Mouse (Mus musculus): ENCODE measurements at regions not wholly inside any gene's neighbourhood (a gene's known extent, or its start where the extent isn't known, plus 50 kb on each side); places are given as distances from the start of the nearest gene placed in this dataset.

DNA sequence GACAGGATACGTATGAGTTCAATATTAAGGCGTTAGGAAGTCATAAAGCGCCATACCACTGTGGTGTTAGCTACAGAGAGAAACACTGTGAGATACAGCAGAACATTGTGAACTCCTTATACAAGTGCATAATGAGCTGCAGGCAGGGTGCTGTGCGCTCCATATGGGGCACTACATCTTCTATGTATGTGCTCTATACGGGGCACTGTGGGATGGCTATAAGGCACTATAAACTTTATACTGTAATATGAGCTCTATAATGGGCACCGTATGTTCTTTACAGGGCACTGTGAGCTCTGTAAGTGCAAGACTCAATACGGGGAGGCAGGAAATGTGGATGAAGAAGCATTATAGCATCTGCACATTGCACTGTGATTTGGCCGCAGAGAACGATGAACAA, 183.2 kb upstream of the Krr1 start:
- DNase-seq: no peak

DNA sequence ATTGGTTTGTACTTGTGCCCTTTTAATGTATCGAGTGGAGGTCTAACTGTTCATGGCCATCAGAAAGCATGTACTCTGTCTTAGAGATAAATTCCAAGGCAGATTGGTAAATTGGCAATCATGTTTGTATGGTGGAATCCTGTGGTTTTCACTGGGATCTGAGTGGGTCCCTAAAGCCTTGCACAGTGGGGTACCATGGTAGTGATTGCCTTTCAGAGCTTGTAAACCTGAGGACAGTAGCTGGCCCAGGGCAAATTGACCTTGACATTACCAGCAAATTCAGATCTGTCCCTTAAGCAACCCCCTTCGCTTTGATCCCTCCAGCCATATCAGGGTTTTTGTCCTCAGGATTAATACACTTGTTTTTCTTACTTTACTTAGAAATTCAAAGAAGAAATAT, 181.6 kb upstream of the Krr1 start:
- no peak for DNase-seq

DNA sequence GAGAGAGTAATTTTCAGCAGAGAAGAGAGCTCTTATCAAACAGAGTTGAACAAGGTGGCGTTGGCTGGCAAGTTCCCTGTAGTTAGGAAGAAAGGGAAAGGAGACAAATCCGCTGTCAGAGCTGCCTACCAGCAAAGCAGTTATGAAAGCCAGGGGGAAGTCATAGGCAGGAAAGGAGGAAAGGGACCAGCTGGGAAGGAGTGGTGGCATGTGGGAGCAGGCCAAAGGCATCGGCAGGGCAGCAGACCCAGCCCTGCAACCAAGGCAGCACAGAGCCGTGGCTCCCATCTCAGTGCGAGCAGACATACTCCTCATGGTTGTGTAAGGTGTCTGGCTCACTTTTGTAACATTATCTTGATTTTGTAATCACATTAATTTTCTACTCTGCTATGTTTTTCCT, 177.4 kb upstream of the Krr1 start:
- no peak for DNase-seq

DNA sequence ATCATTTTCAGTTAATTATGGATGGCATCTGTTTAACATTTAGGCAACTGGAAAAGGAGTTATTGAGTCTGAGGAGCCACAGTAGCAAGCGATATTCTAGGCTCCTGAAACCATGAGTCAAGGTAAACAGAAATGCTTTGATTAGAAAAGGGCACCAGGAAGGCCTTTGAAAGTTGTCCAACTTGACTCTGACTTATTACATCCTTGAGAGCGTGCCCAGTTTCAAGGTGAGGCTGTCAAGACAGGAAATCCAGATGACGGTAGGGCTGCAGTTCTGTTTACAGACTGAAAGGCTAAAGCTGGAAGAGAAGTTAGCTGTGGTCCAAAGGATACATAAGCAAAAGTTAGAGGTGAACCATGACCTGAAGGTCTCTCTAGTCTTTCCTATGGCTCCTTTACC, 176.7 kb upstream of the Krr1 start:
- no peak for DNase-seq

DNA sequence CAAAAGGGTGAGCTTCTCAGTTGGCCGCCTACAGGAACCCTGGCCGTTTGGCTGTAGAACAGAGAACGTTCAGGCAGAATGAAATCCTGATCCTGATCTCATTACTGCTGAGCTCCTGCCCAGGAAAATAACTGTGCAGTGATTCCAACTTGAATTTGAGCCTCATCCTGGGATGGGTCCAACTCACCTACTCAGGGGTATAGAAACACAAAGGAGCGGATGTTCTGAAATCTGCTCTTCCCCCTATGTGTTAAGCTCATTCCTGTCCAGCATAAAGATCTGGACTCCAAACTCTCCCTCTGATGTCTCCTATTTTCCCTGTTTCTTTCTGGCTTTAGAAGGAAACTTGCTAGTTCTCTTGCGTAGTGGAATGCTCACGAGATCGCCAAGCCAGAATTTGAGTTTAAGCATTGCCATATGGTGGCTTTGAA, 173.6 kb upstream of the Krr1 start:
- peak; percentile 30 to 37 for DNase-seq

DNA sequence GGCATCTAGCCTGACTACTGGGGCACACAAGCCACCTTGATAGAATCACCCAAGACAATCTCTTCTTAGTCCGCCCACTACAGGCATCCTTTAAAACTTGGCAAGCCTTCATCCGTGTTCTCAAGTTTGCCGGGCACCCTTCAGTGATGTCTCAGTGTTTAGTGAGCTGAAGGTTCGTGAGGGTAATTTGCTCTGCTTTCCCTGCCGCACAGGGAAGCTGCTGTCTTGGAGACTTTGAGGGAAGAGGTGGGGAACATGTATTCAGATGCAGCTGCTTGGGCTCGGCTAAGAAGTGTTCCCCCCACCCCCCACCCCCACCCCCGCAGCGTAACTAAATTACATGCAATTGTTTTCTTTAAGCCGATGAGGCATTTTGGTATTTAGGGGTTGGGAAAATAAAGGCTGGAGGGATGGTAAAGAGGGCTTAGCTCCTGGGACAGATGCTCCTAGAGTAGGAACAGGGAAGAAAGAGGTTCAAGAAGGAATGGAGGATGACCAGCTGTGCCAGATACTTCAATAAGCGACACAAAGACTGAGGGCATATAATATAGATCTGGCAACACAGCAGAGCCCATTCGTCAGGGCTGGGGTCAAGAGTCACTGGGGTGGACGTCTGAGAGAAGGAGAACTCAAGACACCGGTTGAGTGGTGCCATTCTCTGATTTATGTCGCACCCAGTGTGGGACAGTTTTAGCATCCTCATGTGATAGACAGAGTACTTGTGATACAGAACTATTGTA, 172.4 kb upstream of the Krr1 start:
- DNase-seq: no peak

DNA sequence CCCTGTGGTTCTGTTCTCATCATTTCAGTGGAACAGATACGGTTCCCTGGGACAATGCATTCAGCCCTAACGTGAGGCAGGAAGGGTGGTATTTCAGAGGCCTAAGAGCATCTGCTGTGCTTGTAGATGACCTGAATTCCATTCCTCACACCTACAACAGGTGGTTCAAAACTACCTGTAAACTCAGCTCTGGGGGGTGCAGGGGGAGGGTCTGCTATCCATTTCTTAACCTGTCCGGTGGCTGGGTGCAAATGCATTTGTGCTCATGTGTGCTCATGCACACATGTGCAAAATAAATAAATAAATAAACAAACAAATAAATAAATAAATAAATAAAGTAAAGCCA, 171.9 kb upstream of the Krr1 start:
- DNase-seq: no peak

DNA sequence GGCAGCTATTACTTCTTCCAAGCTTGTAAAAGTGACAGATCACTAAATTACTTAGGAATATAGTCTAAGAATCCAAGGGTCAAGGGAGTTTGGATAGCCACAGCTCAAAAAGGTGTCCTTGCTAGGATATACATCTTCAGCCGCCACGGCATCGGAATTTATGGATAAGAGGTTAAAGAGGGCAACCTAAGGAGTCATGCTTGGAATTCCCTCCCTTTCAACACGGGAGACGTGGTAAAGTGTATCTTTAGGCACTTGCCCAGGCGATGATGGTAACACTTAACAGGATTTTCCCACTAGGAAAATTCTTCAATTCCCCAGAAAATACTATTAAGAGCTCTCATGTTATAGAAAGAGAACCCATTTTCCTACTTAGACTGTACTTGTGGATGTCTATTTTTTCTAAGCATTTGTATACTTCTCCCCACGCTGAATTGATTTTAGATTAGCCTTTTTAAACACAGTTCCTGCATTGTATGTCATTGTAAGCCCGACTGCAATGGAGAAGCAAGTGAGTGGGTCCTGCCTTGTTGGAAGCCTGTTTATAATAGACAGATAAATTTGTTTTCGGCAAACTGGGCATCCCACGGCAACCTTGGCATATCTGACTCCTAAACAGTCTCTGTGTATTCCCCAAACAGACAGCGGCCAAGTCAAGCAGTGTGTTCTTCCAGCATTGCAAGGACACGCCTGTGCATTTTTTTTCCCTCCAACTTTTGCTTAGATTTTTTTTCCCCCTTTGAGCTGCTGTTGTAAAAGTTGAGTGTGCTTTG, 171.3 kb upstream of the Krr1 start:
- no peak for DNase-seq

DNA sequence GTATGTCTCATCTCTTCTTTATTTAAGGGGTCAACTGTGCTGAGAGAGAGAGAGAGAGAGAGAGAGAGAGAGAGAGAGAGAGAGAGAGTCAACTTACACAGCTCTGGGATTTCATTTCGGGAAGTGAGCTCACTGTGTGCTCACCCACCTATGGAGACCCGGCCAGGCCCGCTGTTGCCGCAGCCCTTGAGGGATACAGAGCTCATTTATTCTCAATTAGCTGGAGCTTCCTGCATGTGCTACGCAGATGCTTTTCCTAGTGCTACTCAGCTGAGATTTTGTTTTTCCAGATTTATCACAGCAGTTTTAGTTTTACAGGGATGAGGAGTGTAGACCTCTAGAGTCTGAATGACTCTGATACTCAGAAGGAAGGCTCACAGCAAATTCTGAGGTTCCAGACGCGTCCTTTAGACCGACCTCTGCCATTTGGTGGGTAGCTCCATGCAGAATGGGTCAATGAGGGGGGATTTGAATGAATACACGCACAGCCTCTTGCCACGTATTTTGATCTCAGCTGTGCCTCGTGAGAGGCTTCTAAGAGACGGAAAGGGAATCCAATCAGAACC, 170.6 kb upstream of the Krr1 start:
- DNase-seq: no peak

DNA sequence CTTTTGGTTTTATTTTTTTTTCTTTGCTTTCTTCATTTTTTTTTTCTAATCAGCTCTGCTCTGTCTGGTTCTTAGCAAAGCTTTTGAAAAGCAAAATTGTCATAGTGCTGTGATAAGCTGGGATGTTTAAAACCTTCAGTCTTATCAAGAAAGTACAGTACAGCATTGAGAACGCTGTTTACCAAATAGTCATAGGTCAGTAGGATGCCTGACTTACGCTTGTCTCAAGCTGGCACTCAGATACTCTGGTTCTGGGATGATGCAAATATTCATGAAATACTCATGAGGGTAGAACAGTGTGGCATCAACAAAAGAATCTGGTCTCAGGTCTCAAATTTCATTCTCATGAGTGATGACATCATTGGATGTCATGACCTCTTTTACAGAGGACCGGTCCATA, 166.1 kb upstream of the Krr1 start:
- DNase-seq: no peak

DNA sequence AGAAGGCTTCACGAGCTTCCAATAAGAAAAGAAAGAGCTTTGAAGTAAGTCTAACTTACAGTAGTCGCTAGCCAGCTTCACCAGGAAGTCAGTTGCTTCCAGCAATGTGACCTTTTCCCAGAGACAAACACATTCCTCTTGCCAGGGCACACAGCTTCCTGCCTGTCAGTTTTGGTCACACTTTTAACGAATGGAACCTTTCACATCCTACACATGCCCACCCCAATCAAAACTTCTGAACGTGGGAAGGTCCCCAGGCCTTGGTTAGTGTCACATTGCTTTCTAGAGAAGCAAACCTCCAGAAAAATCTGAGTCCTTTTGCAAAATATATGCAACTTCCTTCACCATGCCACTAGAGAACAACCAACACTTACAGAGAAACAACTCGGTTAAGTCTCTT, 165.5 kb upstream of the Krr1 start:
- DNase-seq: no peak

DNA sequence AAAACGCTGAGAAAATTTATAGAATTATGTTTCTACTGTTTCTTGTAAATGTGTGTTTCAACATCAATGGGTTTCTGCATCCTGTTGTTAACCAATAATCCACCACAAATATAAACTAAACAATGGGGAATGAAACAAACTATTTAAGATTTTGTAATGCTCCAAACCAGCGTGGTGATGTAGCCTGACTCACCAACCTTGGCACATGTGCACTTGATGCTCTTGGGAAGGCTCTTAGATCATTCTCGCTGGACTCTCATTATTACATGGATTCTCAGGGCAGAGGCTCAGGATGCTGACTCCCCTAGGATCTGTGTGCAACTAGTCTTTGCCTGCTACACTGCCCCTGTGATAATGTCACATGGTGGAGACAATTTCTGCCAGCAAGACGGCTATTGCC, 158.7 kb upstream of the Krr1 start:
- no peak for DNase-seq

DNA sequence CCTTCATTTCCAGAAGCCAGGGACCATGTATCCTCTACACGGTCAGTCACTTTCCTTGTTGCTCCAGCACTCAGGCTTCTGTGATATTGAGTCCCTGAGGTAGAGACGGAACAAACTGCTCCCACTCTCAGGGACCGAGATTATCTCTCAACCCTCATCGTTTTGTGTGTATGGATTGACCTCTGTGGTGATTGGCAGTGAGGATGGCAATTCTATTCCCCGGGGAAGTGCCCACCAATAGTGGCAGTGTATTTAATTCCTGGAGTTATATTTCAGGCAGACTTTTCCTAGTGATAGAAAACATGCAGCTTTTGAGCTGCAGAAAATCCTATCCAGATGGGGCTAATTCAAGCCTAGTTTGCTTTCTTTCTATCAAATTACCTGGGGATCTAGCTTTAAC, 157.8 kb upstream of the Krr1 start:
- no peak for DNase-seq

DNA sequence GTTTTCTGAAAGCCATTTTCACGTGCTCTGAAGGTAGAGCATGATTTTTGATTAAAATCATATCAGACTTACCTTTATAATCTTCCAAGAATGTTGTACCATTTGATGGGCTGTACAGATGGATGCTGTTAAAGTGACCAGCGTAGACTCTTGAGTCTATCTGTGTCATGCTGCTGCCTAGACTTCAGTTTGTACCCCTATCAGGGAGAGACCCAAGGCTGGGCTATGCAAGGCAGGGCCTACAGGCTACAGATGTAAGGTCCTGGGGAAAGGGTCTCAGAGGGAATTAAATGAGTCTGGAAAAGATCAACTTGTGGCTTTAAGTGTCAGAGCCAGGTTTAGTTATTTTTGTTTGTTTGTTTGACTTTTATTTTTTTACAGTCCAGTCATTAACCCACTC, 157.3 kb upstream of the Krr1 start:
- DNase-seq: no peak

DNA sequence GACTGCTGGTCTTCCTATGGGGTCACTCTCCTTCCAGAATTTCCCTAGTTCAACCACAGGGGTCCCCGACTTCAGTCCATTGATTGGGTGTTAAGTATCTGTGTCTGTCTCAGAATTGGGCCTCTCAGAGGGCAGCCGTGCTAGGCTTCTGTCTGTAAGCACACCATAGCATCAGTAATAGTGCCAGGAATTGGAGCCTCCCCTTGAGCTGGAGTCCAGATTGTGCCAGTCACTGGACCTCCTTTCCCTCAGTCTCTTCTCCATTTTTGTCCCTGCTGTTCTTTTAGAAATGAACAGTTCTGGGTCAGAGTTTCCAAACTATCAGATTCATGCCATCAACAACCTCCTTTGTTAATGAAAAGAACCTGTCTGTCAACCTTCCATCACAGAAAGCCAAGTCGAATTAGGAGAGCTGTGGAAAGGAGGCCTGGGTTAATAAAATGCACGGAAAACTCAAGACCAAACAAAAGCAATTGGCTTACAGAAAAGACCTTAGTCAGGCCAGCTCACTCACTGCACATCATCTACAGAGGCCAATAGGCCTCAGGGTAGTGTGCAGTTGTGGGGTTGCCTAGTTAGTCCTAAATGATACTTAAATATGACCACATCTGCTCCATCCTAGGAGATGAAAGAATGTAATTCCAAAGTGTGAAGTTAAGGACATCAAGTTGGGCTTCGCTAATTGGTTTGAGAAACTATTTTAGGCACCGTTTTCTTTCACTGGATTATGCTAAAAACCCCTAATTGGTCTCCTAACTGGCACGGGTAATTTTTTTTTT, 156.5 kb upstream of the Krr1 start:
- no peak for DNase-seq

DNA sequence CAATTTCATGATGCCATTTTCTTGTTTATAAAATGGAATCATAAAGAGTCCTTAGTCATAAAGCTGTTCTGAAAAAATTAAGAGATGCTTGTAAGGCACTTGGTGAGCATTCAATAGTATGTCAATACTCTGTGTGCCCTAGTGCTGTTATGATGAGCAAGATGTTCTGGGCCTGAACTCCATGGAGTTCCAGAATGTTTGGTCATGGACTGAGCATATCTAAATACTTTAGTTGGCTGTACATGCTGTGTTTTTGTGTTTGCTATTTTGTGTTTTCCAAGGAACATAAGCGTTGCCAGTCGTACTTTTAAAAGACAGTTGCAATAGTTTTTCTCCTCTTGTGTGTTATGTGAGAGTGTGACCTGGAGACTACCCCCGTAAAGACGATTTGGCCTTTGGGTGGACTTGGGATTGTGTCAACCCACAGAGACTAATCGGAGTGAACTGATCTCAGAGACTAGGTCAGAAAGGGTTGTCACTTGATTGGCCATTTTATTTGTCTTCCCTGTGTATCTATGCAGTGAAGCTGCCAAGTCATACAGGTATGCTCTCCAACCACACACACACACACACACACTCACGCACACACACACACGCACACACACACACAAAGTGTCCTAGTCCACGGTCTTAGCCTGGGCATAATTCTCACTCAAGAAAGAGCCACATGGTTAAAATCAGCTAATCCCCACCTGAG, 152.6 kb upstream of the Krr1 start:
- no peak for DNase-seq

DNA sequence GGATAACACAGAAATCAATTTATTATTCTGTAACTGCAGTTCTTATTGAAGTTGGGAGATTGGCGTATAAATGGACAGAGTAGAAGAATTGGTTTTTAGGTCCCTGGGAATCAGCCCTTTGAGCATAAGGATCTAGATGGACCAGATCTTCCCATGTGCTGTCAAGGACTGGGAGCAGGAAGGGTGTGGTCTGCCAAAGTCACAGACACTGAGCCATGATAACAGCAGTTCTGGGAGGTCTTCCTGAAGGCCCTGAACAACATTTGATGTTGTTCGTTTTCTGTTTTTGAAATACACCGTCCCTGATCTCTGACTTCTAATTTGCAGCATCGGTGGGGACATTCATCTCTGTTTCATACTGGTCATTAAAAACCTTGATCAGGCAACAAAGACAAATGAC, 147.6 kb upstream of the Krr1 start:
- no peak for DNase-seq

DNA sequence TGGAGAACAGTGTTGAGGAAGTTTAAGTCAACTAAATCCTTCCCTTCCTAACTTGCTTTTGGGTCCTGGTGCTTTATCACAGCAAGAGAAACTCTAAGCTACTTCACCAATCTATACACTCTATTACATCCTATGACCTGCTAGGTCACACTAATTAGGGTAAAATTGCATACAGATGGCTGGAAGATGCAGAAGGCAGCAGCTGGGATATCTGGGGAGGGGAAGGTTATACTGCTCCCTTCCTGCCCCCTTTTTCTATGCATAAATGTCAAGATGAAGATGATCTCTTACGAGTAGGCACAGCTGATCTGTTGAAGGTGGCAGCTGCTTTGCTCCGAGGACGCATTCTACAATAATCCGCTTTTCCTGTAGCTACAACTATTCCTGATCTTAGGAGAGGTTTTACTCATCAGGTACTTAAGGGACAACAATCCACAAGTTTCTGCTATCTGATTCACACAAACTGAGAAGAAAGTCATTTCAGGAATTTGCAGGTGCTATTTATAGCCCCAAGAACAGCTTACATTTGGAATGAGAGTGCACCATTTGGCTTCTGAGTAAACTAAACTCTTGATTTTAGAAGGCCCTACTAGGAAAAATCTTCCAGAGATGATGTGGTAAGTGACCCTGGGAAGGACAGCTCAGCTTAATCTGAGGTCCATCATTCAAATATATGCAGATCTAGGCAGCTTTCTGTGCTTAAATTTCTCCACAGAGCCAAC, 146.3 kb upstream of the Krr1 start:
- no peak for DNase-seq

DNA sequence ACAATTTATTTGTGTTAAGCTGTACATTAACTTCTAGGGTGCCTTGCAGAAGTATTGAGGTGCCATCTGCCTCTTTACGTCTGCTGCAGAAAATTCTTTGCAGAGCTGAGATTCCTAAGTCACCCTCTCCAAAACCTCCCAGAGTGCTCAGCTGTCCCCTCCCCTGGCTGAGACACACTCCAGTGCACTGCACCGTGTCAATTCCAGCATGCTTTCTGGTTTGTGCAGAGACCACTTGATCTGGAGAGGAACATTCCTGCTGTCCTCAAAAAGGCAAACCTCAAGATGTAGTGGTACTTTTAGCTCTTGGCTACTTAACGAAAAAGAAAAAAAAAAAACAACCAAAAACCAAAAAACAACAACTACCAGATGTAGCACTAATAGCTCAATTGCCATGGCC, 145.2 kb upstream of the Krr1 start:
- no peak for DNase-seq

DNA sequence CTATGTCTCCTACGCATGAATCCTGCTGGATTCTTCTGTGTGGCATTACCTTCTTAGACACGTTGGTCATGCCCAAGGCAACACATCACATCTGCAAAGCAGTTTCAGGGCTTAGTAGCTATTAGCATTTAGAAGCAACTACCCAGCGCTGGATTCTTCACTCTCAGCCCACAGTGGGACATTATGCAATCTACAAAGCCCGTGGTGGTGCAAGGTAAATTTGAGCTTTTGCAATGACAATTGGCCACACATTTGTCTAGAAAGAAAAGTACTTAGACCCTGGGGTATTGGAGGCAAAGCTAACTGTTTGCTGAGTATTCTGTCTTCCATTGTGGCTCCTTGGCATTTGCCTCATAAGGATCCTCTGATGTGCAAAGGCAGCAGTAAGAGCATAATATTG, 144.5 kb upstream of the Krr1 start:
- DNase-seq: no peak

DNA sequence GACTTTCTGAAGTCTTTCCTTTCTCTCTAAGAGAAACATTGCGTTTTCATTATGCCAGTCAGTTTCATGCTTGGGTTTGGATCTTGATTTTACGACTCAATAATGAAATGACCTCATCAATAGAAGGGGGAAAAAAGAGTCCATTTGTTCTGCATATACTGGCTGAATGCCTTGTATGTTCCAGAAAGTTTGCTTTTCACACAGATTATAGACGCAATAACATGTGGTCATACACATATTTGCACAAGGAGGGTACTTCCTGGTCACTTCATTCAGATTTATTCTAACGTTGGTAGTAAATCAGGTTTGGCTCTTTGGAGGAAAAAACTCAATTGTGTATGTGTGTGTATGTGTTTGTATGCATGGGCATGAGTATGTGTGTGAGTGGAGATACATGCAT, 143.9 kb upstream of the Krr1 start:
- DNase-seq: no peak

DNA sequence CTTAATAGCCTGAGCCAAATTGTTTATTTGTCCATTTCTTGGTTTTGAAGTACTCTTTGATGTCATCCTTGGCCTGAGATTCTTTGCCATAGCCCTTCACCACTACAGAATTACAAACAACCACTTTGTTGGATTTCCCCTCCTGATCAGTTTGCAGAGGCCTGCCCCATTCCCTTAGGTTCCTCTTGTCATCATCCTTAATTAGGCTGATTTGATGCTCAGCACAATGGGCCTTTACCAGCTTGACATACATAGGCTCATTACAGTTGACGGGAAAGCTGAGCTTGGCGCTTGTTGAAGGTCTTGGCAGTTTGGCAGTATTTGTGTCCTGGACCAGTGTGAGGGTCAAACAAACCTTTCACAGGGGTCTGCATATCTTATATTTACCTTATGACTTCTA, 143.2 kb upstream of the Krr1 start:
- no peak for DNase-seq
